Mouse (Mus musculus): ENCODE measurements at regions not wholly inside any gene's neighbourhood (a gene's known extent, or its start where the extent isn't known, plus 50 kb on each side); places are given as distances from the start of the nearest gene placed in this dataset.

GRCm38 (mm10) chr19:25729103-25729502, 56.9 kb downstream of the Dmrt2 start:
- Histone ChIP-seq H3K36me3 (ENCODE audit: control insufficient read depth, insufficient read depth, low read length) (no peaks in the 10 kb centered on the region), H3K27me3 (ENCODE audit: control insufficient read depth, insufficient read depth, low read length) (no peaks in the 10 kb centered on the region), H3K4me3 (ENCODE audit: low read depth, low read length) (no peak overlapping the region), H3K4me1 (ENCODE audit: control insufficient read depth, insufficient read depth, insufficient read length, low read length) (no peaks in the 10 kb centered on the region), H3K27ac (ENCODE audit: insufficient read depth, low read depth, low read length) (no peak overlapping the region)
- WGBS = 89% methylated on average over 5 of the region's 5 CpGs
- no peak for TF ChIP-seq CTCF (IDR thresholded peaks at IDR 0.05; ENCODE audit: extremely low read depth, insufficient read length, insufficient replicate concordance, low read depth, low read length)
- no peak for TF ChIP-seq POLR2A (IDR thresholded peaks at IDR 0.05; ENCODE audit: low read depth, low read length)

GRCm38 (mm10) chr19:25729633-25730032, 57.4 kb downstream of the Dmrt2 start:
- Histone ChIP-seq H3K27ac (ENCODE audit: insufficient read depth, low read depth, low read length) (no peak overlapping the region), H3K36me3 (ENCODE audit: control insufficient read depth, insufficient read depth, low read length) (no peaks in the 10 kb centered on the region), H3K27me3 (ENCODE audit: control insufficient read depth, insufficient read depth, low read length) (no peaks in the 10 kb centered on the region), H3K4me3 (ENCODE audit: low read depth, low read length) (no peak overlapping the region), H3K4me1 (ENCODE audit: control insufficient read depth, insufficient read depth, insufficient read length, low read length) (no peaks in the 10 kb centered on the region)
- WGBS = 92% methylated on average over 1 of the region's 1 CpGs
- TF ChIP-seq CTCF (IDR thresholded peaks at IDR 0.05; ENCODE audit: extremely low read depth, insufficient read length, insufficient replicate concordance, low read depth, low read length) (no peak), POLR2A (IDR thresholded peaks at IDR 0.05; ENCODE audit: low read depth, low read length) (no peak)

GRCm38 (mm10) chr19:25778455-25778854, 106.2 kb downstream of the Dmrt2 start:
- TF ChIP-seq CTCF (IDR thresholded peaks at IDR 0.05; ENCODE audit: extremely low read depth, insufficient read length, insufficient replicate concordance, low read depth, low read length) (no peak), POLR2A (IDR thresholded peaks at IDR 0.05; ENCODE audit: low read depth, low read length) (no peak)
- Histone ChIP-seq H3K27me3 (ENCODE audit: control insufficient read depth, insufficient read depth, low read length) (no peaks in the 10 kb centered on the region), H3K27ac (ENCODE audit: insufficient read depth, low read depth, low read length) (no peak overlapping the region), H3K4me3 (ENCODE audit: low read depth, low read length) (no peak overlapping the region), H3K36me3 (ENCODE audit: control insufficient read depth, insufficient read depth, low read length) (no peaks in the 10 kb centered on the region), H3K4me1 (ENCODE audit: control insufficient read depth, insufficient read depth, insufficient read length, low read length) (no peaks in the 10 kb centered on the region)
- WGBS = 45% methylated on average over 4 of the region's 4 CpGs

GRCm38 (mm10) chr19:25779356-25779755, 107.1 kb downstream of the Dmrt2 start:
- no peaks in the 10 kb centered on the region for H3K27me3 ChIP-seq (ENCODE audit: control insufficient read depth, insufficient read depth, low read length)
- WGBS = 18% methylated on average over 7 of the region's 7 CpGs
- no peak for TF ChIP-seq POLR2A (IDR thresholded peaks at IDR 0.05; ENCODE audit: low read depth, low read length)
- no peak for TF ChIP-seq CTCF (IDR thresholded peaks at IDR 0.05; ENCODE audit: extremely low read depth, insufficient read length, insufficient replicate concordance, low read depth, low read length)
- H3K4me3 ChIP-seq (ENCODE audit: low read depth, low read length) = no peak overlapping the region
- no peaks in the 10 kb centered on the region for H3K36me3 ChIP-seq (ENCODE audit: control insufficient read depth, insufficient read depth, low read length)
- H3K27ac ChIP-seq (ENCODE audit: insufficient read depth, low read depth, low read length) = no peak overlapping the region
- no peaks in the 10 kb centered on the region for H3K4me1 ChIP-seq (ENCODE audit: control insufficient read depth, insufficient read depth, insufficient read length, low read length)

GRCm38 (mm10) chr19:25781314-25781713, 109.1 kb downstream of the Dmrt2 start:
- Histone ChIP-seq H3K4me1 (ENCODE audit: control insufficient read depth, insufficient read depth, insufficient read length, low read length) (no peaks in the 10 kb centered on the region), H3K27me3 (ENCODE audit: control insufficient read depth, insufficient read depth, low read length) (no peaks in the 10 kb centered on the region), H3K4me3 (ENCODE audit: low read depth, low read length) (no peak overlapping the region), H3K36me3 (ENCODE audit: control insufficient read depth, insufficient read depth, low read length) (no peaks in the 10 kb centered on the region), H3K27ac (ENCODE audit: insufficient read depth, low read depth, low read length) (no peak overlapping the region)
- WGBS = 54% methylated on average over 7 of the region's 7 CpGs
- TF ChIP-seq POLR2A (IDR thresholded peaks at IDR 0.05; ENCODE audit: low read depth, low read length) (no peak), CTCF (IDR thresholded peaks at IDR 0.05; ENCODE audit: extremely low read depth, insufficient read length, insufficient replicate concordance, low read depth, low read length) (no peak)

GRCm38 (mm10) chr19:25802692-25803091, 130.5 kb downstream of the Dmrt2 start:
- Histone ChIP-seq H3K4me3 (ENCODE audit: low read depth, low read length) (no peak overlapping the region), H3K36me3 (ENCODE audit: control insufficient read depth, insufficient read depth, low read length) (no peaks in the 10 kb centered on the region), H3K27ac (ENCODE audit: insufficient read depth, low read depth, low read length) (no peak overlapping the region), H3K27me3 (ENCODE audit: control insufficient read depth, insufficient read depth, low read length) (no peaks in the 10 kb centered on the region), H3K4me1 (ENCODE audit: control insufficient read depth, insufficient read depth, insufficient read length, low read length) (0 out of 2 replicates have a peak, but pooled peaks cover 2% of the 10 kb centered on the region)
- TF ChIP-seq POLR2A (IDR thresholded peaks at IDR 0.05; ENCODE audit: low read depth, low read length) (no peak), CTCF (IDR thresholded peaks at IDR 0.05; ENCODE audit: extremely low read depth, insufficient read length, insufficient replicate concordance, low read depth, low read length) (no peak)
- 66% methylated on average over 7 of the region's 7 CpGs for WGBS

- no peaks in the 10 kb centered on the region for H3K36me3 ChIP-seq (ENCODE audit: control insufficient read depth, insufficient read depth, low read length)
- 79% methylated on average over 11 of the region's 11 CpGs for WGBS
- no peak overlapping the region for H3K27ac ChIP-seq (ENCODE audit: insufficient read depth, low read depth, low read length)
- no peak overlapping the region for H3K4me3 ChIP-seq (ENCODE audit: low read depth, low read length)
- TF ChIP-seq POLR2A (IDR thresholded peaks at IDR 0.05; ENCODE audit: low read depth, low read length) (no peak), CTCF (IDR thresholded peaks at IDR 0.05; ENCODE audit: extremely low read depth, insufficient read length, insufficient replicate concordance, low read depth, low read length) (no peak)
- H3K4me1 ChIP-seq (ENCODE audit: control insufficient read depth, insufficient read depth, insufficient read length, low read length) = 0 out of 2 replicates have a peak, but pooled peaks cover 2% of the 10 kb centered on the region
- H3K27me3 ChIP-seq (ENCODE audit: control insufficient read depth, insufficient read depth, low read length) = no peaks in the 10 kb centered on the region
Observed at GRCm38 (mm10) chr19:25805351-25805750, 133.1 kb downstream of the Dmrt2 start.

GRCm38 (mm10) chr19:25813651-25814050, 141.4 kb downstream of the Dmrt2 start:
- Histone ChIP-seq H3K27me3 (ENCODE audit: control insufficient read depth, insufficient read depth, low read length) (no peaks in the 10 kb centered on the region), H3K36me3 (ENCODE audit: control insufficient read depth, insufficient read depth, low read length) (no peaks in the 10 kb centered on the region), H3K4me1 (ENCODE audit: control insufficient read depth, insufficient read depth, insufficient read length, low read length) (no peaks in the 10 kb centered on the region), H3K4me3 (ENCODE audit: low read depth, low read length) (no peak overlapping the region), H3K27ac (ENCODE audit: insufficient read depth, low read depth, low read length) (no peak overlapping the region)
- WGBS = 95% methylated on average over 7 of the region's 7 CpGs
- TF ChIP-seq POLR2A (IDR thresholded peaks at IDR 0.05; ENCODE audit: low read depth, low read length) (no peak), CTCF (IDR thresholded peaks at IDR 0.05; ENCODE audit: extremely low read depth, insufficient read length, insufficient replicate concordance, low read depth, low read length) (no peak)
